Mouse (Mus musculus) myocyte (in vitro differentiated cells): ENCODE results near the gene Tmem201. TPM values are rescaled to one million over a fixed set of nuclear protein-coding genes. Genes with fewer than 3 reads are reported as not detected.

ENCODE experiments used
- H3K27me3 ChIP-seq: one replicate; pipeline ENCODE4 v1.6.1; 2011; ENCODE audit not compliant: control insufficient read depth, insufficient read depth, insufficient read length
- H3K36me3 ChIP-seq: one replicate; pipeline ENCODE4 v1.6.1; 2011; ENCODE audit not compliant: control insufficient read depth, insufficient read depth
- H3K4me2 ChIP-seq: one replicate; pipeline ENCODE4 v1.6.1; 2011; ENCODE audit warnings: low read depth, control low read depth
- H3K4me3 ChIP-seq: one replicate; pipeline ENCODE4 v1.5.1; 2011; ENCODE audit warnings: mild to moderate bottlenecking, control low read depth, moderate library complexity
- H3K79me2 ChIP-seq: one replicate; pipeline ENCODE4 v1.6.1; 2011; ENCODE audit not compliant: control insufficient read depth, insufficient read depth
- H3ac ChIP-seq: one replicate; pipeline ENCODE4 v1.6.1; 2011; ENCODE audit not compliant: control insufficient read depth, insufficient read length
- CEBPB ChIP-seq: IDR thresholded peaks from 2 replicates; pipeline ENCODE4 v1.6.1; 2011; ENCODE audit warnings: mild to moderate bottlenecking, moderate library complexity; ENCODE audit not compliant: poor library complexity, insufficient read depth, severe bottlenecking
- E2F4 ChIP-seq: IDR thresholded peaks from one replicate; pipeline ENCODE4 v1.6.1; 2011; ENCODE audit warnings: mild to moderate bottlenecking, control low read depth, moderate library complexity; ENCODE audit not compliant: insufficient read depth
- MAX ChIP-seq: IDR thresholded peaks from one replicate; pipeline ENCODE4 v1.6.1; 2011; ENCODE audit warnings: low read depth, mild to moderate bottlenecking, control low read depth
- MYOD1 ChIP-seq, 3 experiments: IDR thresholded peaks; one replicate each; pipeline ENCODE4 v1.6.1; 2011; ENCODE audit warnings: control low read depth in 2 of 3, low read depth in 2 of 3, mild to moderate bottlenecking in 2 of 3, moderate library complexity in 1 of 3; ENCODE audit not compliant: insufficient read length in 2 of 3, control insufficient read depth in 1 of 3
- MYOG ChIP-seq, 3 experiments: IDR thresholded peaks; one replicate each; pipeline ENCODE4 v1.6.1; 2011; ENCODE audit warnings: control low read depth in 2 of 3, low read depth in 2 of 3, mild to moderate bottlenecking in 2 of 3; ENCODE audit not compliant: insufficient read length in 2 of 3, control insufficient read depth in 1 of 3, insufficient read depth in 1 of 3
- POLR2A ChIP-seq: IDR thresholded peaks from one replicate; pipeline ENCODE4 v1.6.1; 2011; ENCODE audit warnings: low read depth, mild to moderate bottlenecking, control low read depth, moderate library complexity; ENCODE audit not compliant: insufficient read length
- POLR2AphosphoS2 ChIP-seq: IDR thresholded peaks from one replicate; pipeline ENCODE4 v1.6.1; 2011; ENCODE audit warnings: low read depth, control low read depth; ENCODE audit not compliant: insufficient read length
- REST ChIP-seq: IDR thresholded peaks from one replicate; pipeline ENCODE4 v1.6.1; 2011; ENCODE audit warnings: mild to moderate bottlenecking, control low read depth, moderate library complexity; ENCODE audit not compliant: insufficient read depth, insufficient read length
- SRF ChIP-seq: IDR thresholded peaks from one replicate; pipeline ENCODE4 v1.6.1; 2011; ENCODE audit warnings: low read depth; ENCODE audit not compliant: control insufficient read depth, insufficient read length
- TCF12 ChIP-seq: IDR thresholded peaks from one replicate; pipeline ENCODE4 v1.6.1; 2011; ENCODE audit warnings: mild to moderate bottlenecking, control low read depth; ENCODE audit not compliant: poor library complexity, insufficient read depth, severe bottlenecking
- TCF3 ChIP-seq: IDR thresholded peaks from one replicate; pipeline ENCODE4 v1.6.1; 2011; ENCODE audit warnings: low read depth, control low read depth; ENCODE audit not compliant: insufficient read length
- USF1 ChIP-seq: IDR thresholded peaks from one replicate; pipeline ENCODE4 v1.6.1; 2011; ENCODE audit warnings: low read depth, mild to moderate bottlenecking, control low read depth, moderate library complexity
- polyA plus RNA-seq: library from polyadenylated mRNA; unstranded; fragments of >200 nt; fragmentation: generic; extraction: Trizol; gene quantifications from one replicate; pipeline ENCODE4 v1.2.1, GENCODE M21; 2012; ENCODE audit warnings: missing spikeins

The Tmem201 gene
- polyA plus RNA-seq, 1 experiment: 31.1 TPM

- Histone ChIP-seq H3K36me3 (no peaks in the 10 kb centered on the region), H3K27me3 (no peaks in the 10 kb centered on the region), H3K4me2 (no peak overlapping the region), H3ac (no peak overlapping the region), H3K4me3 (no peak overlapping the region), H3K79me2 (no peaks in the 10 kb centered on the region)
- TF ChIP-seq POLR2AphosphoS2 (no peak), TCF3 (no peak), MYOD1 (IDR thresholded peaks at IDR 0.05; ENCODE audit: control insufficient read depth in 1 of 3, insufficient read length in 2 of 3, low read depth in 2 of 3) (no peak), SRF (no peak), CEBPB (no peak), E2F4 (no peak), USF1 (no peak), MYOG (IDR thresholded peaks at IDR 0.05; ENCODE audit: control insufficient read depth in 1 of 3, insufficient read depth in 1 of 3, insufficient read length in 2 of 3, low read depth in 2 of 3) (no peak), POLR2A (no peak), REST (no peak), MAX (no peak), TCF12 (no peak)
These were observed 41.5 kb downstream of the Tmem201 start for GRCm38 (mm10) chr4:149696189-149696971.

GRCm38 (mm10) chr4:149691368-149691767 lies 46.5 kb downstream of the Tmem201 start:
- TF ChIP-seq POLR2AphosphoS2 (no peak), CEBPB (no peak), TCF3 (no peak), MAX (no peak), POLR2A (no peak), SRF (no peak), E2F4 (no peak), REST (no peak), TCF12 (no peak), MYOD1 (IDR thresholded peaks at IDR 0.05; ENCODE audit: control insufficient read depth in 1 of 3, insufficient read length in 2 of 3, low read depth in 2 of 3) (no peak), MYOG (IDR thresholded peaks at IDR 0.05; ENCODE audit: control insufficient read depth in 1 of 3, insufficient read depth in 1 of 3, insufficient read length in 2 of 3, low read depth in 2 of 3) (no peak), USF1 (no peak)
- Histone ChIP-seq H3K79me2 (no peaks in the 10 kb centered on the region), H3K4me3 (no peak overlapping the region), H3K36me3 (no peaks in the 10 kb centered on the region), H3ac (no peak overlapping the region), H3K4me2 (no peak overlapping the region), H3K27me3 (no peaks in the 10 kb centered on the region)

GRCm38 (mm10) chr4:149690828-149691280 lies 47.0 kb downstream of the Tmem201 start:
- no peak overlapping the region for H3ac ChIP-seq

GRCm38 (mm10) chr4:149689822-149690700 lies 47.8 kb downstream of the Tmem201 start:
- no peaks in the 10 kb centered on the region for H3K27me3 ChIP-seq
- TF ChIP-seq MYOG (IDR thresholded peaks at IDR 0.05; ENCODE audit: control insufficient read depth in 1 of 3, insufficient read depth in 1 of 3, insufficient read length in 2 of 3, low read depth in 2 of 3) (no peak), TCF12 (no peak), E2F4 (no peak), REST (no peak), MYOD1 (IDR thresholded peaks at IDR 0.05; ENCODE audit: control insufficient read depth in 1 of 3, insufficient read length in 2 of 3, low read depth in 2 of 3) (no peak), POLR2AphosphoS2 (no peak), USF1 (no peak), POLR2A (no peak)
- no peak overlapping the region for H3K4me3 ChIP-seq
- no peak overlapping the region for H3K4me2 ChIP-seq
- H3K79me2 ChIP-seq: no peaks in the 10 kb centered on the region
- H3K36me3 ChIP-seq: no peaks in the 10 kb centered on the region
- H3ac ChIP-seq: no peak overlapping the region

More at GRCm38 (mm10) chr4:149690828-149691280, 47.0 kb downstream of the Tmem201 start:
- Histone ChIP-seq H3K4me2 (no peak overlapping the region), H3K27me3 (no peaks in the 10 kb centered on the region), H3K79me2 (no peaks in the 10 kb centered on the region), H3K36me3 (no peaks in the 10 kb centered on the region), H3K4me3 (no peak overlapping the region)
- TF ChIP-seq SRF (no peak), E2F4 (no peak), CEBPB (no peak), MYOG (IDR thresholded peaks at IDR 0.05; ENCODE audit: control insufficient read depth in 1 of 3, insufficient read depth in 1 of 3, insufficient read length in 2 of 3, low read depth in 2 of 3) (no peak), POLR2AphosphoS2 (no peak), MAX (no peak), USF1 (no peak), TCF3 (no peak), MYOD1 (IDR thresholded peaks at IDR 0.05; ENCODE audit: control insufficient read depth in 1 of 3, insufficient read length in 2 of 3, low read depth in 2 of 3) (no peak)
